Mouse (Mus musculus): ENCODE data around the gene Kcnj15. TPM values are rescaled to one million over a fixed set of nuclear protein-coding genes. Genes with fewer than 3 reads are reported as not detected.

The Kcnj15 gene
- 1.5 and 1.6 TPM in 2 replicates for polyA plus RNA-seq (2014; fragmentation: Nextera tagmentation; extraction: Ambion mirVana)

DNA sequence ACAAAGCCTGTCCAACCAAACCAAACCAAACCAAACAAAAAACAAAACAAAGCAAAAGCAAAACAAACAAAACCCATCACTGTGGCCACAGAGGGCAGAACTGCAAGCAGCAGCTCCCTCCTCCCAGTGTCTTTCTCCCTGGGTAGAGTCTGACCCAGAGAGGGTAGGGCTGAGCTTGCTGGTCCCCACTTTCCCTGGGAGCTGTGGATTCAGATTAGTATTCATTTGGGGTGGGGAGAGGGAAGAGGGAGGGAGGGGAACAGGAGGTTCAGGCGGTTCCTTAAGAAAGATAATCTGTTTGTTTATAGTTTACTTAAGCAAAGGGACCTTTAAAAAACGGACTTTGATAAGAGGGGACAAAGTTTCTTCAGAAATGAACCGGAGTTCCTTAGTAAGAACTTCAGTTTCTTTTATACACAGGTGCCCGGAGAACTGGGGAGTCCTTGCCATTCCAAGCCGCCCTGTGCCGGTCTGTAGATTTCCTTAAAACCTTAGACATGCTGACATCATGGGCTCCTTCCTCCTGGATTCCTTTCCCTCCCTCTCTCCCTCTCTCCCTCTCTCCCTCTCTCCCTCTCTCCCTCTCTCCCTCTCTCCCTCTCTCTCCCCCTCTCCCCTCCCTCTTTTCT is at the start of gene Kcnj15:
Gene Kcnj15 (plus strand): TSS at position 293 of the 629 bp plus-strand sequence.
- H3K4me3 ChIP-seq (ENCODE audit: low read depth, low read length) = no peak within 1 kb of the TSS
- H3K9me3 ChIP-seq (ENCODE audit: low read depth, low read length) = no peaks in the 10 kb centered on the region
- DNase-seq = no peak
- no peaks in the 10 kb centered on the region for H3K36me3 ChIP-seq (ENCODE audit: insufficient read depth)
- ATAC-seq (ENCODE audit: insufficient read depth) = no peak
- no peaks in the 10 kb centered on the region for H3K27me3 ChIP-seq (ENCODE audit: insufficient read depth, low read length)
- H3K27ac ChIP-seq (ENCODE audit: low read depth) = no peak within 1 kb of the TSS; the same call in 1 of the 2 replicates
- no peak within 1 kb of the TSS for H3K9ac ChIP-seq
- WGBS = 14% methylated on average over 6 of the region's 6 CpGs
- TF ChIP-seq CTCF (IDR thresholded peaks at IDR 0.05; ENCODE audit: low read depth) = no peak
- 0 out of 2 replicates have a peak within 1 kb of the TSS, but pooled peaks have one; percentile 2 for H3K4me2 ChIP-seq
- H3K4me1 ChIP-seq (ENCODE audit: insufficient read depth) = no peaks in the 10 kb centered on the region

DNA sequence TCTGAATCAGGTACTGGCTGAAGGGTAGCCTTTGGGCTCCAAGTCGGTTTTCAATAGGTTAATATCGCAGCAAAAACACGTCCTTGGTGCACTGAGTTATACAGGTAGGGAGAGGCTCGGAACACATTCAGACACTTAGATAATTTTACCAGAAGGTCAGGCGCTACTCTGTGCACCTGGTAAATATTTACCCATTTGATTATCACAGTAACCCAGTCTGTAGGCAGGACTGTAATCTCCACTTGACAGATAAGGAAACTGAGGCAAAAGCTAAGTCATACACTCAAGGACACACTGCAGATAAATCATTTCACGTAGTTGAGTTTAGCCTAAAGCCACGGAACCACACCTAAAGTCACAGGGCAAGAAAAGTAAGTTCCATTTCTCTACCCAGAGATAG is 49.1 kb upstream of the Kcnj15 start:
- 58% methylated on average over 7 of the region's 7 CpGs for WGBS
- Histone ChIP-seq H3K4me1 (ENCODE audit: insufficient read depth) (no peaks in the 10 kb centered on the region), H3K27me3 (ENCODE audit: insufficient read depth, low read length) (no peaks in the 10 kb centered on the region), H3K27ac (ENCODE audit: low read depth) (no peak overlapping the region), H3K9me3 (ENCODE audit: low read depth, low read length) (no peaks in the 10 kb centered on the region), H3K4me2 (no peak overlapping the region), H3K36me3 (ENCODE audit: insufficient read depth) (no peaks in the 10 kb centered on the region), H3K9ac (no peak overlapping the region), H3K4me3 (ENCODE audit: low read depth, low read length) (no peak overlapping the region)
- DNase-seq (no peak), ATAC-seq (ENCODE audit: insufficient read depth) (no peak)
- TF ChIP-seq CTCF (IDR thresholded peaks at IDR 0.05; ENCODE audit: low read depth) = no peak

DNA sequence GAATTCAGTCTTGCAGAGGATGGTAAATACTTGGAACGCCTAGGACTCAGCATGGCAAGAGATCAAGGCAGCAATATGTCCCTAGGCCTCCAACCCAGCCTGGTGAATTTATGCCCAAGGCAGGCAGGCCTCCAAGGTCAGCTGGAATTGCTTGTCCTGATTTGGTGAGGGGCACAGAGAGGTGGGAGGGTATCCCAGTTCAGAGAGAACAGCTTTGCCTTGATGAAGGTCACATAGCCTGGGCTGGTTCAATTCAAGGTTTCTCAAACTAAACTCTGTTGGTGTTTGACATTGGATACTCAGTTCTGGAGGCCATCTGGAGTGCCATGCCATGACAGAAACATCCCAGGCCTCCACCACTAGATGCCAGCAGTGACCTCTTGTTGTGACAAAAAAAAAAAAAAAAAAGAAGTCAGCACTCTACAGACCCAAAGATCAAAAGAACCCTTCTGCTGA is 48.3 kb upstream of the Kcnj15 start:
- no peak overlapping the region for H3K27ac ChIP-seq (ENCODE audit: low read depth)
- no peak overlapping the region for H3K4me3 ChIP-seq (ENCODE audit: low read depth, low read length)
- ATAC-seq (ENCODE audit: insufficient read depth) (no peak), DNase-seq (peak; percentile 48)
- H3K36me3 ChIP-seq (ENCODE audit: insufficient read depth) = no peaks in the 10 kb centered on the region
- no peak overlapping the region for H3K4me2 ChIP-seq
- no peaks in the 10 kb centered on the region for H3K4me1 ChIP-seq (ENCODE audit: insufficient read depth)
- H3K27me3 ChIP-seq (ENCODE audit: insufficient read depth, low read length) = no peaks in the 10 kb centered on the region
- H3K9me3 ChIP-seq (ENCODE audit: low read depth, low read length) = no peaks in the 10 kb centered on the region
- WGBS = 33% methylated on average over 1 of the region's 1 CpGs
- no peak overlapping the region for H3K9ac ChIP-seq
- peak; percentile 59 for TF ChIP-seq CTCF (IDR thresholded peaks at IDR 0.05; ENCODE audit: low read depth)

DNA sequence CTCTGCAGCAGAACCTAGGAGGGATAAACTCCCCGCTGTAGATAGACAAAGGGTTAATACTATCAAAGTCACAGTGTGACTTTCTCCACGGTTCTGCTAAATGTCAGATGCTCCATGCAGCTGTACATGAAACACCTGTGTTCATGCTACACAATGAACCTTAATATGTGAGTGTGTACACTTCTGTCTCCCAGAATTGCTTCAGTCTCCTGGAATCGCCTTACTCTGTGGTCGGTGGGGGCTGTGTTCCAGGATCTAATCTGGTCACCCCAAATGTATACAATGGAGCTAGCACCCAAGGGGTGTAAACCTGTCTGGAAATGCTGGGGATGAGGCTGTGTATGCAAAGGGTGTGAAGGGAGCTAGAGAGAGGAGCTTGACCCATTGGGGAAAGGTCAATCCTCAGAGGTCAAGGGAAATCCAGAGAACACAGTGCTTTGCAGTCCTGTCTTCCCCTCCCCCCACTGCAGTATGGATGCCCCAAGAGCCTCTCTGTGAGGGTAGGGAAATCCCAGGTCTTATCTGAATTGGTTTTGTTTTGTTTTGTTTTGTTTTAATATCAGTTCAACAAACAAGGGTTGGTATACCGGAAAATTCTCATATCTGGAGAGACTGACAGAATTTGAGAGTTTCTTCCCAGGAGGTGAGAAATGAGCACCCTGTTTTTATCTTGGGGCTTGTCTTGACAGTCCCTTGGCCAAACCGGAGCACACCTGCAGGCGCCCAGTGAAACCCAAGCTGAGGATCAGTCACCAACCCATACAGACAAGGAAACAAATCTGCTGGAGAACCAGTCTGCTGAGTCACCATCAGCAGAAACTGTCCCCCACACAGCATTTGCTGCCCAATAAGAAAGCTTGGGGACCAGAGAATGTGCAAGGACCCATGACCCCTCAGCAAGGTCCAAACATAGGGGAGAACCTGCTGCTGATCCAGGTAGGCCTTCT is 42.8 kb upstream of the Kcnj15 start:
- 45% methylated on average over 7 of the region's 7 CpGs for WGBS
- ATAC-seq (ENCODE audit: insufficient read depth) (no peak), DNase-seq (no peak)
- no peak for TF ChIP-seq CTCF (IDR thresholded peaks at IDR 0.05; ENCODE audit: low read depth)
- no peaks in the 10 kb centered on the region for H3K4me1 ChIP-seq (ENCODE audit: insufficient read depth)
- H3K27ac ChIP-seq (ENCODE audit: low read depth) = no peak overlapping the region
- H3K9ac ChIP-seq = no peak overlapping the region
- H3K36me3 ChIP-seq (ENCODE audit: insufficient read depth) = no peaks in the 10 kb centered on the region
- no peak overlapping the region for H3K4me2 ChIP-seq
- H3K9me3 ChIP-seq (ENCODE audit: low read depth, low read length) = no peaks in the 10 kb centered on the region
- H3K27me3 ChIP-seq (ENCODE audit: insufficient read depth, low read length) = no peaks in the 10 kb centered on the region
- no peak overlapping the region for H3K4me3 ChIP-seq (ENCODE audit: low read depth, low read length)

DNA sequence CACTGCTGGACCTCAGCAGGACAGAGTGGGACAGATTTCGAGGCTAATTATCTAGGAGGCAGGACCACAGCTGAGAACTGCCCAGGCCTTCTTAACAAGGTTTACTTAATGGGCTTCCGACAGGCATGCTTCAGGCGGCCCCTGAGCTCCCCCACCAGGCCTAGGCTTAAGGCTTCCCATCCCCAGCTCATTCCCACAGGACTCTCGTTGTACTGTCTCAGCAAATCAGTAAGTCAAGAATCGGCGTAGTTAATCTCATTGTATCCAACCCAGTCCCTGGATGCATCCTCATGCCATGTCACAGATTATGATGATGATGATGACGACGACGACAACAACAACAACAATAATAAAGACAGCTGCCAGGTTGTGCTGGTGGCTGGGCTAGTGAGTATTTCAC is 41.6 kb upstream of the Kcnj15 start:
- ATAC-seq (ENCODE audit: insufficient read depth) = no peak
- WGBS = 76% methylated on average over 9 of the region's 9 CpGs

DNA sequence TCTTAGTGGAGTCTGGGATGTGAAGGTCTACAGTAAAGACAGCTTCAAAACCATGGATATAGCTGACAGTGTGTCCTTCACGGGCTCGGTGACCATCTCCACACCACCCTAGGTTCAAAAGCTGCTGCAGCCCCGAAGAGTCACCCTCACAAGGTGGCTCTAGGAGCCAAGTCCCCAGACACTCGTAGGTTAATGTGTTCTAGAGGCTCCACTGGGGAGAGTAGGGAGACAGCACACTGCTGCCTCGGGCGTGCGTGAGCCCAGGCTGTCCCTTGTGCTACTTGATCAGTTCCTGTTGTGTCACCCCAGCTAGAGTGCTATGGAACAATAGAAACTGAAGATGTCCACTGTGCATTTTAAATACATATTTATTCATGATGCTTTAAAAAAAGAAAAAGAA is 41.0 kb upstream of the Kcnj15 start:
- 90% methylated on average over 7 of the region's 7 CpGs for WGBS
- no peak overlapping the region for H3K4me2 ChIP-seq

More for the DNA sequence above, 41.6 kb upstream of the Kcnj15 start:
- Histone ChIP-seq H3K36me3 (ENCODE audit: insufficient read depth) (no peaks in the 10 kb centered on the region), H3K9ac (no peak overlapping the region), H3K27ac (ENCODE audit: low read depth) (no peak overlapping the region), H3K9me3 (ENCODE audit: low read depth, low read length) (no peaks in the 10 kb centered on the region), H3K4me1 (ENCODE audit: insufficient read depth) (no peaks in the 10 kb centered on the region), H3K4me2 (no peak overlapping the region), H3K27me3 (ENCODE audit: insufficient read depth, low read length) (no peaks in the 10 kb centered on the region), H3K4me3 (ENCODE audit: low read depth, low read length) (no peak overlapping the region)
- TF ChIP-seq CTCF (IDR thresholded peaks at IDR 0.05; ENCODE audit: low read depth) = no peak
- DNase-seq = no peak

DNA sequence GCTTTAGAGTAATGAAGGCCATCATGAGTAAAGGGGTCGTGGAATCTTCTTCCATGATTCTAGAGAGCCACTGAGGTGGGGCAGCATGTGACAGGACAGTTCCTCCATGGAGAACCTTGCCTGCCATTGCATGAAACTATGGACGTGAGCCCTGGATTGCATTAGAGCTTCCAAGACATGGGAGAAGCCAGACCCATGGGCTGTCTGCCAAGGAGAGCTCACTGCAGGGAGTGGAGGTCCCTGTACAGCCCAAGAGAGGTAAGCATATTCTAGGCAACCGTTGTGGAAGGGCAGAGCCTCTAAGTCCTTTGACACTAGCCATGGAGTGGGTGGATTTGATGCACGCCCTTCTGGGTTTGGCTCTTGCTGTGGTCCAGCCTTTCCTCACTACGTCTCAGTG is 40.5 kb upstream of the Kcnj15 start:
- no peak overlapping the region for H3K27ac ChIP-seq (ENCODE audit: low read depth)
- no peak for TF ChIP-seq CTCF (IDR thresholded peaks at IDR 0.05; ENCODE audit: low read depth)
- H3K27me3 ChIP-seq (ENCODE audit: insufficient read depth, low read length) = no peaks in the 10 kb centered on the region
- H3K36me3 ChIP-seq (ENCODE audit: insufficient read depth) = no peaks in the 10 kb centered on the region
- H3K4me2 ChIP-seq = no peak overlapping the region
- H3K9ac ChIP-seq = no peak overlapping the region
- H3K4me1 ChIP-seq (ENCODE audit: insufficient read depth) = peaks cover 4% of the 10 kb centered on the region; the same call in 1 of the 2 replicates
- WGBS = 78% methylated on average over 5 of the region's 5 CpGs
- DNase-seq (no peak), ATAC-seq (ENCODE audit: insufficient read depth) (no peak)
- H3K4me3 ChIP-seq (ENCODE audit: low read depth, low read length) = no peak overlapping the region
- no peaks in the 10 kb centered on the region for H3K9me3 ChIP-seq (ENCODE audit: low read depth, low read length)

More for the DNA sequence above, 41.0 kb upstream of the Kcnj15 start:
- TF ChIP-seq CTCF (IDR thresholded peaks at IDR 0.05; ENCODE audit: low read depth) = no peak
- Histone ChIP-seq H3K27me3 (ENCODE audit: insufficient read depth, low read length) (no peaks in the 10 kb centered on the region), H3K4me3 (ENCODE audit: low read depth, low read length) (no peak overlapping the region), H3K9me3 (ENCODE audit: low read depth, low read length) (no peaks in the 10 kb centered on the region), H3K4me1 (ENCODE audit: insufficient read depth) (no peaks in the 10 kb centered on the region; the same call in 1 of the 2 replicates), H3K27ac (ENCODE audit: low read depth) (no peak overlapping the region), H3K36me3 (ENCODE audit: insufficient read depth) (no peaks in the 10 kb centered on the region), H3K9ac (no peak overlapping the region)
- no peak for ATAC-seq (ENCODE audit: insufficient read depth)
- DNase-seq = no peak

Measured in lung, embryonic 14.5 days (tissue).